Mouse (Mus musculus) hindlimb bud, embryonic 11.5 days (tissue): ENCODE data around the gene BC051142.
"Not testable (repeated sequence)": the region's sequence is repeated elsewhere in the genome, so short reads cannot be mapped to it uniquely, and the experiment has no call there.

Source experiments
- DNase-seq: peaks from one replicate; pipeline ENCODE4 v3.0.0-alpha.2; 2012; ENCODE audit warnings: low read depth, low spot score; ENCODE audit errors: extremely low spot score

Gene BC051142

DNA sequence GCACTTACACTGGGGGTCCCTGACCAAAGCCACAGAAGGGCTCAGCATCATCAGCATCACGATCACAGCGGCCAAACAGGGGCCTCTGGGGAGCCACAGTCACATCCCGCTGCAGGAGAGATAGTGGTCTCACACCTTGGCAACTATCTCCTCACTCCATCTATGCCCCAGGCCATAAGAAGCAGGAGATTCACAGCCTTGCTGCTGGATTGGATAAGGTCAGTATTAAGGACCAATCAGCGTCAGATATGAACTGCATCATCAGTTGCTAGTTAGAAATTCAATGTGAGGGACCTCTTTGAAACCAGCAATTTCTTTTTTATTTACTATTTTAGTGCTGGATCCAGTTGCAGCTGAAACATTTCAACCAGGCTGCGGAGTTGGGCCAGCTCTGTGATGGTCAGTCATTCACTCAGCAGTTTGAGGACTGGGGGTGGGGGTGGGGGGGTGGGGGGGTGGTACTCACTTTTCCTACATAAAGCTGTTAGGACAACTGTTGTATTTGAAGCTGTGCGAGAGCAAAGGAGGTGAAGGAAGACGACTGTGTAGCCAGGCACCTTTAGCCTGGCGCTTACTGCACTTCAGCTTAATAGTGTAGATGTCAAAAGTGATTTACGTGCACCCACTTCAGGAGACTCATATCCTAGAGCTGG is 436 bp upstream of the BC051142 start:
- DNase-seq = peak; percentile 89

DNA sequence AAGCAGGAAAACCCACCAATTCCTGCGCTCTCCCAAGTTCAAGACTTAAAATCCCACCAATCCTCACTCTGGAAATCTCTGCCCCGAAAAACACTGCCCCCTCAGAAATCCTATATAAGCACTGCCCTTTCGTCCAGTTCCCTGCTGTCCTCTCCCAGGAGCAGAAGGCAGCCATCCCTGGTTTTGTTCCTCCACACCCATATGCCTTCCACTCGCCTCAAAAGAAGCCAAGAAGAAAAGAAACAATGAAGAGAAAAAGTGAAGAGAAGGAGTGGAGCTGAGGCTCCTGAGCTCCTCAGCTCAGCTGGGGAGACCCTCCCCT is 735 bp downstream of the BC051142 start:
- no peak for DNase-seq

DNA sequence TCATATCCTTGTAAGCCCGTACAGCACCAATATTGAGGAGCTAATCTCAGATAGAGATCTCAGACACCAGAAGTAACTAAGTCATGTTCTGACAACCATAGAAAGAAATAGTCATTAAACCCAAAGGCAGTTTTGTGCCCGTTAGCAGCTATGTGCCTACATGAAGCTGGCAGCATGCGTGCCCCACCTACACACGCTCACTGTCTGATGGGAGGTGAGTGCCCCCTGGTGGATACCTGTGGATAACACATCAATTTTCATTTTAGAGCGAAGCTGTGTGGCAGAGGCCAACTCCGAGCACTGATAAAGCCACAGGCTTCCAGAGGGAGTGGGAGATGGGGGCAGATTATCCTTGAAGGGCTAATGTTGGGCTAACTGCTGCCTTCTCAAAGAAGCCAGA is 12.5 kb downstream of the BC051142 start:
- DNase-seq = no peak

DNA sequence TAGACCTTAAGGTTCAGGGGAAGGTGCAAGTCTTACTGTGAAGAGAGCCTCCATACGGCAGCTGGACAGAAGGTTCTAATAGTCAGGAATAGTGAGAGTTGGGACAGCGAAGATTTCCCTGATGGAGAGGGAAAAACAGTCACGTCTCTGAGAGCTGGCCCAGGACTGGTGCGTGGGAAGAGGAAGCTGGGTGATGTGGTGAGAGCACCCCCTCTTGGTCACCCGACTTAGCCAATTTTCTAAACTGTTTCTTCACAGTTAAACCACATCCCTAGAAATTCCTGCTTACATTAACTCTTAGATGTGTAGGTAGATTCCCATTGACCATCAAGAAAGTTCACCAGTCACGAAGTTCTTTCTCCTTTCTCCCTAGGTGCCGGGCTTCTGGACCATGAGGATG is 21.4 kb downstream of the BC051142 start:
- no peak for DNase-seq

DNA sequence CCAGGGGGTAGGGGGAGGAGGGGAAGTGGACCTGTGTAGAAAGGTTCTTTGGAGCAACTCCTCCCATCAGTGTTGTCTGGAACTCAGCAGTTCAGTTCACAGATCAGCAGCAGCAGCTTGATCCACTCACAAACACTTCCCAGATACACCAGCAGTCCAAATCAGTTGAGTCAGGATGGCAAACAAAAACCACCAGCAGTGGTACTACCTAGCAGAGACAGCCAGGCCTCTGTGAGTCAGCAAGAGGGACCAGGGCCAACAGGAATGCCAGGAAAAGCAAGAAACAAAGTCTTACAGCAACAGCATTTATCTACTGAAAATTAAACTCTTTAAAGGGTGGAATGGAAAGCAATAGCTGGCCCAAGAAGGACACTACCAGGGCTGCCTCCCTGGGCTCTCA is 29.0 kb downstream of the BC051142 start:
- DNase-seq = no peak

DNA sequence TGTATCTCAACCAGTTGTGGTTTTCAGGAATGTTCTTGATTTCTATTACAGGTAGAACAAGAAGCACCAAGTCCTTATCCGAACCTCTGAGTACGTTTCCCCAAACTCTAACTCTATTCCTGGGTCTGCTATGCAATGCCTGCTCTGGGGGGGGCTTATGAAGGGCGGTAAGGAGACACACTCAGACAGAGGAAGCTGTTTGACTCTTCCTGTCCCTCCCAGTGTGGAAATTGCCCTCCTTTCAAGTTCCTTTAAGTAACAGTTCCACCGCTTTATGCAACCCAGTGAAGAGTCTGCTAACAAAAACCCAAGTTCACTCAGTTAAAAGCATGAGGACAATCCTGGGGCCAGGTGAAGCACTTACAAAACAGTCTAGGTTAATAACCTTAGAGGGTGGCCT is 38.5 kb downstream of the BC051142 start:
- no peak for DNase-seq

DNA sequence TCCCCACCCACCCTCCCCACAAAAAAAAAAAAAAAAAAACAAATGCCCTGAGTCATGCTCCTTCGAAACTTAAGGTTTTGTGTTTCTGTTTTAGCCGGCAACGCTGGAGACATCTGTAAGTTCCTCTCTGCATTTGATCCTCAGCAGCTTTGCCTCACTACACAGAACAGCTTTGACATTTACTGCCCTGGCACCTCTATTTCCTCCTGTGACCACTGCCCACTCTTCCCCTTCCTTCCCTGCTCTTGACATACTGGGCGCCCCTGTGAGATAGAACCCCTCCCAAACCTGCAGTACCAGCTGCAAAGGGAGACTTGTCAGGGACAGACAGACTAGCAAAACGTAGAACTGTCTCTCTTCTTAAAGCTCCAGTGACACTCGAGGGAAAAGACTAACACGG is 39.0 kb downstream of the BC051142 start:
- DNase-seq = no peak

DNA sequence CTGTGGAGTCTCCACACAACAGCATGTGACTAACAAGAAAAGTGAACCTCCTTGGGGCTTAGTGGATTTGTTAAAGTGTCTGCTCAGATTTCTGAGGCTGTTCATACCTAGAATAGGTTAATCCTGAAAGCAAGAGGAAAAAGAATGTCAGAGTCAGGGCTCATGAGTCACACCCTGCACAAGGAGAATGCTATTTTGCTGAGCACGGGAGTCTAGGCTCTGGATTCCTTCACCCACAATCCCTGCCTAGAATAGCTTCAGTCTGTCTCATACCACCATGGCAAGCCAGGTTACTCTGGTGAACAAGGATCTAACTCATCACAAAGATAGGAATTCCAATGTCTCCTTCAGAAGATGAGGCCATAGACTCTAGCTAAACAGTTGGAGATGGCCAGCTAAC is 40.0 kb downstream of the BC051142 start:
- no peak for DNase-seq

DNA sequence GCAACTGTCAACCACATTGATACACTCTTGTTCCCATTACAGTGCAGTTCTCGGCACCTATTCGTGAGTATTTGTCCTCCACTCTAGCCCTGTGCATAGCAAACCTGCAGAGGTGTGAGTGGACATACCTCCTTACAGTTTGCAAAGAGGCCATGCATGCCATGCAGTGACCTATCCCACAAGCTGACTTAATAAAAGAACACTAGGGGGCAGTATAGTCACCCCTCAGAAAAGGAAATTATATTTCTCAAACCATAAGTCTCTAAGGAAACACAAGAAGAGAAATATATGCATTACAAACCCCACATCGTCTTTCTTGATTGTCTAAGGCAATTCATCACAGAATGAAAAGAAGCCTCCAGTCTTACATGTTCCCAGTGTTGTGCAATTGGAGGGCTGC is 41.2 kb downstream of the BC051142 start:
- DNase-seq = peak; percentile 14

DNA sequence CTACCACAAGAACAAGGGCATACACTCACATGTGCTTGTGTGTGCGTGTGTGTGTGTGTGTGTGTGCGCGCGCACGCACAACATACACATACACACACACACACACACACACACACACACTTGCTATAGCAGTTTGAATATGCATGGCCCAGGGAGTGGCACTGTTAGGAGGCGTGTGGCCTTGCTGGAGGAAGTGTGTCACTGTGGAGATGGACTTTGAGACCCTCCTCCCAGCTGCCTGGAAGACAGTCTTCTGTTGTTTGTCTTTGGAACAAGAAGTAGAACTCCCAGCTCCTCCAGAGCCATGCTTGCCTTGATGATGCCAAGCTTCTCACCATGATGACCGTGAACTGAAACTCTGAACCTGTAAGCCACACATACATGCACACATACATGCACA is 43.4 kb downstream of the BC051142 start:
- DNase-seq = no peak

DNA sequence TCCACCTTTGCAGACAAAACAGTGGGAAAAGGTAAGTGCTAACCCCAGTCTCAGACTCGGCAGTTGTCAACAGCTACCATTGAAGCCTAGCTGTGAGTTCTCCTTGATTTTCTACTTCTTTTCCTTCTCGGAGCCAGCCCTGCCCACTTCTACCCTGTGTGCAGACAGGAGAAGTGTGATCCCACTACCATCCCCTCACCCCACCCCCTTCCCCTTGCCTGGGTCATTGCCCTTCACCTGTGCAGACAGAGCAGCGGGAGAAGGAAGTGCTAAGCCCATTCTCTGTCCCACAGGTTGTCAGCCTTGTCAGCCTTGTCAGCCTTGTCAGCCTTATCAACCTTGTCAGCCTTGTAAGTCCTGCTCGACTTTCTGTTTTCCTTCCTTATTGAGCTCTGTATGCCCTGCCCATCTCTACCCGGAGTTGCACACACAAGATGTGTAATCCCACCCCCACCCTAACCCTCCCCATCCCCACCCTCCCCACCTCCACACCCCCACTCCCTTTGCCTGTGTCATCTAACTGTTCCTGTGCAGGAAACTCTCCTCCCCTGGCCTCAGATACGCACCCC is 49.9 kb downstream of the BC051142 start:
- DNase-seq = no peak

DNA sequence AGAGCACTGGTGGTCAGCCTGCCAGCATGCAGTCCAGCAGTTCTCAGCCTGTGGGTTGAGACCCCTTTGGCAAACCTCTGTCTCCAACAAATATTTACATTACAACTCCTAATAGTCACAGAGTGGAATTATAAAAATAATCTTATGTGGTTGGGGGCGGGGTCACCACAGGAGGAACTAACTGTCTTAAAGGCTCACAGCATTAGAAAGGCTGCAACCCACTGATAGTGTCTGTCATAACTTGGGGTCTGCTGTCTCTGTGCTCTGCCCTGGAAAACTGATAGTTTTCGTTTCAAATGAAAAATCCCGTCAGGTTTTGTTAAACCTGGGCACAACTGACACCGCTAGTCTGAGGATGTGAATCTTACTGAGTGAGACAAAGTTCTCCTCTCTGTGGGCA is 59.0 kb downstream of the BC051142 start:
- no peak for DNase-seq

DNA sequence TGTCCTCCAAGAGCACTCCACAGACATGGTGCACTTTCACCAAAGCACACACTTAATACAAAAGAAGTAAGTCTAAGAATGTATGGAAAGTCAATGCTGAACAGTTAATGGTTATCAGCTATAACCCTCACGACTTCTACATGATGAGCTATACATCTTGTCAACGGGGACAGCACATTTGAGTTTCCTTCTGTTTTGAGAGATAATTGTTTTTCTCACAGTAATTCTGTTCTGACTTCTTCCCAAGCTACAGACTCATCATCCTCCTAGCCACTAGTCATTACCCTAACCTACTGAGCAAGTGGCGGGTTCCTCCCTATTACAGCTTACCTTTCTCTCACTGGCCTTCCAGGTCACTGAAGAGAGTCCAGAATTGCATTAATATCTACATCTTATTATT is 60.6 kb downstream of the BC051142 start:
- no peak for DNase-seq

DNA sequence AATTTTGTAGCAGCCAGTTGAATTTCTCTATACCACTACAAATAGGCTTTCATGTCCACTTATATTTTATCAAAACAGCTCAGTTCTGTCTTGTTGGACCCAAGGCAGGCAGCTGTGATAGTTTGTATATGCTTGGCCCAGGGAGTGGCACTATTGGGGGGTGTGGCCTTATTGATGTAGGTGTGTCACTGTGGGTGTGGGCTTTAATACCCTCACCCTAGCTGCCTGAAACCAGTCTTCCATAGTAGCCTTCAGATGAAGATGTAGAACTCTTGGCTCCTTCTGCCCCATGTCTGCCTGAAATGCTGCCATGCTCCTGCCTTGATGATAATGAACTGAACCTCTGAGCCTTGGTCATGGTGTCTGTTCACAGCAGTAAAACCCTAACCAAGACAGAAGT is 67.3 kb downstream of the BC051142 start:
- DNase-seq = not testable (repeated sequence)

DNA sequence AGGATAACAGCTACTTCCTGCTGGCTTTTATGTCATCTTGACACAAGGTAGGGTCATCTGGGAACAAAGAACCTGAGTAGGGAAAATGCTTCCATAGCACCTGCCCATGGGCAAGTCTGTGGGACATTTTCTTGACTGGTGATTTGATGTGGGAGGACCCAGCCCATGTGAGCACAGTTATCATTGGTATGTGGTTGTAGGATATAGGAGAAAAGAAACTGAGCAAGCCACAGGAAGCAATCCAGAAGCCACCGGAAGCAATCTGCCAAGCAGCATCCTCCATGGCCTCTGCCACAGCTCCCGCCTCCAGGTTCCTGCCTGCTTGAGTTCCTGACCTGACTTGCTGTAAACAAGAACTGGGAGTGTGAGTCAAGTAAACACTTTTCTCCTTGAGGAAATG is 71.9 kb downstream of the BC051142 start:
- DNase-seq = no peak

DNA sequence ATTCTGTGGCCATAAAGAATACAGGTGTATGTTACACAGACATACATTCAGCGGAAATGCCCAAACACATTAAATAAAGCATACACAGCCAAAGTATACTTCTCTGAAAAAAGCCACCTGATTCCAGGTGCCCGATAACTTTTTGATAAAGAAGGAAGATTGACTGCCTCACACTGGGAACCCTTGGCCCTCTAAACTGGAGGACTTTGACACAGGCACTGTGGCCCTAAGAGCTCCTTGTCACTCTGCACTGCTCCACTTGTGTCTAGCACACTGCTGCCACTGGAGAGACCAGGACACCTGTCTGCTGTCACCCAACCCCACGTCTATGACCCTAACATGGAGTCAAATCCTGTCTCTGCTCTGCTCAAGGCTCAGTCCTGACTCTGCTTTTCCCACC is 76.4 kb downstream of the BC051142 start:
- no peak for DNase-seq

DNA sequence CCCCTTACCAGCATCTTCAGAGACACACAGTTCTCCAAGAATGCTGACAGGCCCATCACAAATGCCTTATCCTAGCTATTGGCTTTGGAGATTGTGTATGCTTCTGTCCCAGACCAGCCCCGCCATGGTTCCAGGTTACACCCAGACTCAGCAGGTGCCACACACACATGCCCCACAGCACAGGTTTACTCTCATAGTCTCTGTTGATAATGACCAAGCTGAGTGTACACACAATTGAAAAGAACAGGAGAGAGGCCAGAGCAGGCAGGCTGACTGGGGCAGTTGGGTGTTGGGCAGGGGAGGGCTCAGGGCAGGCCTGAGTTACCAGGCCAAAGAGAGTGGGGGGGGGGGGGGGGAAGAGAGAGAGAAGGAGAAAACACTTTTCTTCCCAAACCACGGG is 77.8 kb downstream of the BC051142 start:
- DNase-seq = no peak

DNA sequence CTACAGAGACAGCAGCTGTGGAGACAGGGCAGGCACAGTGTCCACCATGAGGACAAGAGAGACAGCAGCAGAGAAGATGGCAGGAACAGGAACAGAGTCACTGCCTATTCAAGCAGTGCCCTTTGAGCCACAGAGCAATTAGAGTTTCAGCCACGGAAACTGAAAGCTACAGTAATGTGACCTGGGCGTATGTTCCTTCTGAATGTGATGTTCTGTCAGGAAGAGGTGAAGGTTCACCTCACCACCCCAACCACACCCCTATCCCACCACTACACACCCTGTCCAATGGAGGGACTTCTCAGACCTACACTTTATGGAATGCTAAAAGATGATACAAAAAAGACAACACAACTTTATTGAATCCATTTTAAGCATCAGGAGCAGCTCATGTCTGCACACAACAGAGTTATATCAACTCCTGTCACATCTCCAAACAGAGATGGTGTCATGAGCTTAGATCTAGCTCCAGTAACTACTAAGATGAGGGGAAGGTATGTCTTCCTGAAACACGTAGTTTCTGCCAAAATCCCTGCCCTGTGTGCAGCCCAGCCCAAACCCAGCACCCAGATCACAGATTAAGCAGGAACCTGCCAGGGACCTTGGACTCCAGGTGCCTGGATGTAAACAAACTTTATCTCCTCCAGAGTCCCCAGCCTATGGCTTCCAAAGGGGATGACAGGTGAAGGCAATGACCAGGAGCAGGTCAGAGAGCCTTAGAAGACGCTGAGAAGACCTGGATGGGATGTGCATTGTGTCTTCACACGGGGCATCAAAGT is 78.8 kb downstream of the BC051142 start, which contains the start of gene Btnl4:
Gene Btnl4, minus strand, starts transcription at position 81 of the 776 bp plus-strand sequence.
- not testable (repeated sequence) for DNase-seq

DNA sequence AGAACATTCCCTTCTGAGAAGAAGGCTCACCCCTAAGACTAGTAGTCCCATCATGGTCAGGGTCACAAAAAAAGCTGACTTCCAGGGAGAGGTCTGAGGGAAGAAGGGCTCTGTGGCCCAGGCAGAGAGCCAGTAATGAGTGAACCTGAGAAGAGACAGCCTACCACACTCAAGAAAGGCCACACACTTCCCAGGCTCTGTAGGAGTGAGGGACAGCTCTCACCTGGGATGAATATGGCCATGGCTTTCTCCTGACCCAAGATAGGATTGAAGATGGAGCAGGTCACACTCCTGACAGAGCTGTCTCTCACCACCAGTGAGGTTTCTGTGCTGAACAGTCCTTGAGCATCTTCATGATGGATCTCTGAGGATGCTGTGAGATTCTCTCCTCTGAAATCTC is 94.2 kb downstream of the BC051142 start:
- no peak for DNase-seq

DNA sequence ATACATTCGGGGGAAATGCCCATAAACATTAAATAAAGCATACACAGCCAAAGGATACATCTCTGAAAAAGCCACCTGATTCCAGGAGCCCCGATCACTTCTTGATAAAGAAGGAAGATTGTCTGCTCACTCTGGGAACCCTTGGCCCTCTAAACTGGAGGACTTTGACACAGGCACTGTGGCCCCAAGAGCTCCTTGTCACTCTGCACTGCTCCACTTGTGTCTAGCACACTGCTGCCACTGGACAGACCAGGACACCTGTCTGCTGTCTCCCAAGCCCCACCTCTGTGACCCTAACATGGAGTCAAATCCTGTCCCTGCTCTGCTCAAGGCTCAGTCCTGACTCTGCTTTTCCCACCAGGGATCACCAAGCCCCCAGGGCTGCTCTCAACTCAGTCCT is 96.5 kb downstream of the BC051142 start:
- DNase-seq = not testable (repeated sequence)

DNA sequence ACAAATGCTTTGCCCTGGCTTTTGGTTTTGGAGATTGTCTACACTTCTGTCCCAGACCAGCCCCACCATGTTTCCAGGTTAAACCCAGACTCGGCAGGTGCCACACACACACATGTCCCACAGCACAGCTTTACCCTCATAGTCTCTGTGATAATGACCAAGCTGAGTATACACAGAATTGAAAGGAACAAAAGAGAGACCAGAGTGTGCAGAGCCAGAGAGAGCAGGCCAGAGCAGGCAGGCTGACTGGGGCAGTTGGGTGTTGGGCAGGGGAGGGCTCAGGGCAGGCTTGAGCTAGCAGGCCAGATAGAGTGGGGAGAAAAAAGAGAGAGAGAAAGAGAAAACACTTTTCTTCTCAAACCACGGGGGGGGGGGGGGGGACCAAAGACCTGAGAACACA is 97.9 kb downstream of the BC051142 start:
- DNase-seq = no peak

DNA sequence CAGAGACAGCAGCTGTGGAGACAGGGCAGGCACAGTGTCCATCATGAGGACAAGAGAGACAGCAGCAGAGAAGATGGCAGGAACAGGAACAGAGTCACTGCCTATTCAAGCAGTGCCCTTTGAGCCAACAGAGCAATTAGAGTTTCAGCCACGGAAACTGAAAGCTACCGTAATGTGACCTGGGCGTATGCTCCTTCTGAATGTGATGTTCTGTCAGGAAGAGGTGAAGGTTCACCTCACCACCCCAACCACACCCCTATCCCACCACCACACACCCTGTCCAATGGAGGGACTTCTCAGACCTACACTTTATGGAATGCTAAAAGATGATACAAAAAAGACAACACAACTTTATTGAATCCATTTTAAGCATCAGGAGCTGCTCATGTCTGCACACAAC is 98.7 kb downstream of the BC051142 start:
- not testable (repeated sequence) for DNase-seq
